Mouse (Mus musculus) erythroblast, embryonic 14.5 days (primary cell): ENCODE measurements around the gene Tpt1.

ENCODE experiments used
- GATA1 ChIP-seq: IDR thresholded peaks from 2 replicates; pipeline ENCODE4 v1.6.1; 2012; ENCODE audit warnings: low read length, inconsistent platforms, mixed read lengths
- TAL1 ChIP-seq: IDR thresholded peaks from 3 replicates; pipeline ENCODE4 v1.6.1; 2012; ENCODE audit warnings: low read length, inconsistent platforms, mixed read lengths

GRCm38 (mm10) chr14:75832031-75832430 lies 12.9 kb upstream of the Tpt1 start:
- TF ChIP-seq GATA1 = no peak
- no peak for TF ChIP-seq TAL1
